In the genomic region with DNA sequence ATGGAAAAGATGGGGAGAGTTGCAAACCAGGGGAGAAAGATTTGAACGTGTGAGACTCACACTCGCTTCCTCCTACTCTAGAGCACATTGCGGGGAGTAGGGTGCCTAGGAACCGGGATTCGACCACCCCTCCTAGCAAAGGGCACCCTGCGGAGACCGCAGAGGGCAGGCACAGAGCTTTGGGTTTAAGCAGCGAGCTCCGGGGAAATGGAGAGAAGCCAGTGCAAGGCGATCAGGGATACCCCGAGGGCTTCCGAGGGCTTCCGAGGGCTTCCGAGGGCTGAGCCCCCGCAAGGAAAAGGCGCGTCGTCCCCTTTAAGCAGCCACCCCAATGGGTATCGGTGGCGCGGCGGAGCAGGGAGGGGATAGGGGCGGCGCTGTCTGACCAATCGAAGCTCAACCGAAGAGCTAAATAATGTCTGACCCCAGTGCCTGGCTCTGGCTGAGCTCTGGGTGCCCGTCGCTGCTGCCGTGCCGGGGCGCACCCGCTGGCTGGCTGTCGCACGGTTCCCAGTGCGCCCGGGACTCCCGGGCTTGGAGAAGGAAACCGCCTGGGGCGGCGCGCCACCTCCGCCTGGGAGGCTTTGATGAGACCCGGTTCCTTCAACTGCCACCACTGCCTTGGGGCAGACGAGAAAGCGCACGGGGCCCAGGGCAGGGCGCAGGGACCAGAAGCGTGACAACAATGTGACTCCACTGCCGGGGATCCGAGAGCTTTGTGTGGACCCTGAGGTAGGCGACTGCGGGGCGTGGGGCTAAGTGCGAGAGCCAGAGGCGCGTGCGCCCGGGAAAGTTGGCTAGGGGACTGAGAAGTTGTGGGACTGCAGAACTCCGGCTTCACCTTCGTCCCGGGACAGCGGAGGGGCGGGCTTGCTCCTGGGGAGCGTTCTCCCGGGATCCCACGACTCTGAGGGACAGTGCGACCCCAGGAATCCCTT, we compare ENCODE assay signal across 8 mouse cellular contexts. TPM values are rescaled to one million over a fixed set of nuclear protein-coding genes. Genes with fewer than 3 reads are reported as not detected.
DNase-seq lines count a peak whose midpoint lies in the region; ATAC-seq and TF ChIP-seq lines count a peak whose summit lies in the region.

No protein-coding gene starts in this region.

- peak; percentile 63 for DNase-seq in adrenal gland, postnatal 10 days
- peak; percentile 47 to 59 for DNase-seq in heart, postnatal 36 days
- peak; percentile 59 for DNase-seq in layer of hippocampus, adult 9-11 months
- peak; percentile 43 for DNase-seq in lung, postnatal 14 days
- DNase-seq in skeletal muscle tissue, adult 2 months (ENCODE audit: low read depth, low spot score), result peak; percentile 7
- no peak for DNase-seq in T-cell, adult 2 months (ENCODE audit: low spot score)

- WGBS in embryonic facial prominence, embryonic 15.5 days, result under 1% methylated on average over 67 of the region's 67 CpGs

- no peaks in the 10 kb centered on the region for H3K9me3 ChIP-seq in E14TG2a.4 (ENCODE audit: low read length)
- no peaks in the 10 kb centered on the region for H3K9me3 ChIP-seq in embryonic facial prominence, embryonic 15.5 days (replicated peaks)

- H3K36me3 ChIP-seq in E14TG2a.4 (ENCODE audit: insufficient read depth, low read length), result no peaks in the 10 kb centered on the region
- no peaks in the 10 kb centered on the region for H3K36me3 ChIP-seq in embryonic facial prominence, embryonic 15.5 days

- H3K4me1 ChIP-seq in E14TG2a.4 (replicated peaks; ENCODE audit: low read depth, low read length), result peaks cover 23% of the 10 kb centered on the region
- peaks cover 23% of the 10 kb centered on the region for H3K4me1 ChIP-seq in embryonic facial prominence, embryonic 15.5 days

- peak; percentile 83 for ATAC-seq in embryonic facial prominence, embryonic 15.5 days (ENCODE audit: insufficient number of reproducible peaks, low FRiP score, low TSS enrichment, low read depth)

- no peak for TF ChIP-seq CTCF in E14TG2a.4 (conservative IDR thresholded peaks at IDR 0.05; ENCODE audit: low read length)

- H3K4me3 ChIP-seq in E14TG2a.4 (replicated peaks; ENCODE audit: low read length), result peak overlapping the region; percentile 87
- H3K4me3 ChIP-seq in embryonic facial prominence, embryonic 15.5 days (replicated peaks), result peak overlapping the region; percentile 63

- H3K27ac ChIP-seq in embryonic facial prominence, embryonic 15.5 days (replicated peaks), result no peak overlapping the region; the same call in 1 of the 2 replicates

- H3K27me3 ChIP-seq in E14TG2a.4 (ENCODE audit: insufficient read depth, low read length), result peaks cover 63% of the 10 kb centered on the region
- H3K27me3 ChIP-seq in embryonic facial prominence, embryonic 15.5 days, result peaks cover 12% of the 10 kb centered on the region; the same call in 1 of the 2 replicates

- intact Hi-C loops in heart, postnatal 36 days (cut with DNase I), result loop anchor here (5.0 to 10.0 kb wide), 3 partner anchors 191 to 1001 kb away; no protein-coding TSS in a partner anchor

- peak overlapping the region; percentile 37 for H3K9ac ChIP-seq in embryonic facial prominence, embryonic 15.5 days

- H3K4me2 ChIP-seq in embryonic facial prominence, embryonic 15.5 days (replicated peaks), result peak overlapping the region; percentile 96

RNA-seq across cellular contexts. Expression of gene Bdnf, which starts 18.9 kb away (rescaled TPM):
- total RNA-seq in adrenal gland, postnatal 10 days (2021), result under 1 TPM; 0.24 to 0.63 TPM
- 3.2 and 4.2 TPM in 2 replicates for polyA plus RNA-seq in embryonic facial prominence, embryonic 15.5 days (2015; fragmentation: Nextera tagmentation; extraction: Ambion mirVana)
- total RNA-seq in heart, postnatal 36 days (2021), result 1 to 10 TPM; 5.3 to 7.9 TPM
